Mouse (Mus musculus): ENCODE measurements around the gene Mreg. TPM values are rescaled to one million over a fixed set of nuclear protein-coding genes. Genes with fewer than 3 reads are reported as not detected.

Gene Mreg
- polyA plus RNA-seq, 3 experiments from 2014 or later: 0.47 TPM; not detected in 2

- ATAC-seq: peak; percentile 3
Measured at GRCm38 (mm10) chr1:72226887-72227481, 14.9 kb upstream of the Mreg start.

- peak; percentile 13 for ATAC-seq
Measured at GRCm38 (mm10) chr1:72226172-72226886, 14.2 kb upstream of the Mreg start.

GRCm38 (mm10) chr1:72225720-72226171 lies 13.6 kb upstream of the Mreg start:
- ATAC-seq: peak; percentile 92

DNA sequence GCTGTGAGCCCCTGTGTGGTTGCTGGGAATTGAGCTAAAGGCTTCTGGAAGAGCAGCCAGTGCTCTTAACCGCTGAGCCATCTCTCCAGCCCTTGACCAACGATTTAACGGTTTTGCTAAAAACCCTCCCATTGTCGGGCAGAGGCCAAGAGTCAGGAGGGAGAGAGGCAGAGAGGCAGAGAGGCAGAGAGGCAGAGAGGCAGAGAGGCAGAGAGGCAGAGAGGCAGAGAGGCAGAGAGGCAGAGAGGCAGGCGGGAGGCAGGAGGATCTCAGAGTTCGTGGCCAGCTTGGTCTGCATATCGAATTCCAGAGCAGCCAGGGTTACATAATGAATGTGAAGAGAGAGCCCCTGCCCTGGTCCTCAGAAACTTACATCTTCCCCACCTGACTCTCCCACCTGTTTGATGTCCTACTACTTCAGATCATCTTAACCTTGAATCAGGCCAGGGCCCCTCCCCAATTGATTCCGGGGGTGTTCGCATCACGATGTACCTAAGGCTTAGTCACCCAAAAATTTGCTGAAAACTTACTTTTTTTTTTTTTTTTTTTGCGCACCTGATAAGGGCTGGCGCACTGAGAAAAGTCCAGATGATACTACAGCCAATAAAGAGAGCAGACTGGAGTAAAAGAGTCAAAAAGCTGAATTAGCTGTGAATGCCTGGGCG lies 13.1 kb upstream of the Mreg start:
- no peak for ATAC-seq

DNA sequence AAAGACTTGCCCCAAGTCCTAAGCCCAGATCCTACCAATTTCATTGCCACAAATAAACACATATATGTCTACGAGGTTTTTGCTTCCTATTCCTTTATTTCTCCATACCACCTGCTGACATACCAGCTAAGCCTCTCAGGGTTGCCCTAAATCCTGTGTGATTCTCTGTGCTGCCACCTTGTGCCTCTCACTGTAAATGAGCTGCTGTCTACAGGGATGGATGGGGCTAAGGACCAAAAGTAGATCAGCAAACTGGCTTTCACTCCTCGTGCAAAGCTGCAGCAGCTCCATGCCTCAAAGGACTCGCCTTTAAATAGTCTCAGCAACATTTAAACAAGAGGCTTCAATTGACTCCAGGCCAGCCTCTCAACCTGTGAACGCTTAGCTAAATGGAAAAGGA lies 7.9 kb upstream of the Mreg start:
- no peak for ATAC-seq

DNA sequence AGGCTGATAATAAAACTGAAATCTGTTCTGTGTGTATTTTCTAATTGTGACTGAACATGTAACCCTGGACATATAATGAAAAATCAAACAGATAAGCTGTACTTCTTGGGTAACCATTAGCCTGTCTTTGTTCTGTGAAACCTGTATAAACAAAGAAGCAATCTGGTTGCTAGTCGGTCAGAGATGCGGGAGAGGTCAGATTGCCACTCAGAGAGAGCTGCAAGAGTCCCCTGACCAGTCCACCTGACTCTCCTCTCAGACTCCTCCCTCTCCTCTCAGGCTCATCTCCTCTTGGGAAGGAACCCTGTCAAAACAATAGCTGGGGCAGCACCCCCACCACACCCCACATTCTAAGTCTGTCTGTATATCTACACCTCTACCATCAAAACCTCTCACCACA lies 7.0 kb upstream of the Mreg start:
- ATAC-seq: no peak

GRCm38 (mm10) chr1:72218626-72219025 lies 6.5 kb upstream of the Mreg start:
- ATAC-seq: no peak

DNA sequence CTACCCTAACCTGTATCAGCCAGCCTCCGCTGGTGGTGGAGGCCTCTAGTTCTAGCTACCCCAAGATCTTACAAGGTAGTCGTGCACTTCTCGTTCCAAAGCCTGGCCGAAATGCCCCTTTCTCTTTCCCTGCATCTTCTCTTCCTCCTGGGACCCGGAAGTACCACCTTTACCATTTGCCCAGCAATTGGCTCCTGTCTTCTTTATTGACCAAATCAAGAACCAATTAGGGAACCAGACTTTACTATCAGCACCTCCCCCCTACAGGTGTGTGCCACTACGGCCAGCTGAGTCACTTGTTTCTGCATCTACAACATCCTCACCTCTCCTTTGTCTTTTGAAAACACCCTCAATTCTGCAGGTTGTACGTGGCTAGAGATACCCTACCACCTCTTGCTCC lies 4.7 kb upstream of the Mreg start:
- no peak for ATAC-seq

- no peak for ATAC-seq
Measured at GRCm38 (mm10) chr1:72215174-72215573, 3.1 kb upstream of the Mreg start.

DNA sequence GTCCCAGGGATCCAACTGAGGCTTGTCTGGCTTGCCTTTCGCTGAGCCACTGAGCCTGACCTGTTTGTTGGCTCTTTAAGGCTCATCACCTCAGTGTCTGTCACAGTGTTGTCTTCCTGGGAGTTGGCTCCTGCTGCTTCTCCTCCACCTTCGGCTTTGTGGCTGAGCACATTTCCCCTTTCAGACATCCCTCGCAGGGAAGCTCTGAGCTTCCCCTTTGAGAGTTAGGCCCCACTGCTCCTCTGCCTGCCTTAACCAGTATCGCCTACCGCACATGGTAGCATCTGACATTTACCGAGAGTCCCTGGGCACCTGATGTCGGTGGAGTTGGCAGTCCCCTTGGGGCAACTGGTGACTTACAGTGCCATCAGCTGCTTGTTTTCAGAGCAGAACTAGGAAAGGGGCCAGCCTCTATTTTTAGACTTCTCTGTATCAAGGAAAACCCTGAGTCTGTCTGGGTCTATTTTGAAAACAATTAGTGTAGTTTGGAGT lies 2.4 kb upstream of the Mreg start:
- ATAC-seq: no peak

GRCm38 (mm10) chr1:72213954-72214353 lies 1.8 kb upstream of the Mreg start:
- no peak for ATAC-seq

GRCm38 (mm10) chr1:72210803-72211679 lies 1.1 kb downstream of the Mreg start:
- no peak for ATAC-seq

- ATAC-seq: no peak
Measured at GRCm38 (mm10) chr1:72208095-72208494, 4.0 kb downstream of the Mreg start.

DNA sequence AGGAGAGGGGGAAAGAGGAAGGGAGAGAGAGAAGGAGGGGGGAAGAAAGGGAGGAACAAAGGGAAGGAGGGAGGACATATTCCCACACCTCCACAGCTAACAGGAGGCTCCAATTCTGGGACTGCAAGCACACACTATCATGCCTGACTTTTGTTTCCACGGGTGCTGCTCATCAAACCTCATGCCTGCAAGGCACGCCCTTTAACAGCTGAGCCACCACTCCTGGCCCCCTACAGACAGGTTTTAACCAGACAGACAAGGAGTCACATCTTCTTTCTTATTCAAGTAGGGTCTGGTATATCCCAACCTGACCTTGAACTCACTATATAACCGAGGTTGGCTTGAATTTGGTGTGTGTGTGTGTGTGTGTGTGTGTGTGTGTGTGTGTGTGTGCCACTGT lies 7.0 kb downstream of the Mreg start:
- ATAC-seq: no peak

- no peak for ATAC-seq
Measured at GRCm38 (mm10) chr1:72203204-72203603, 8.9 kb downstream of the Mreg start.

DNA sequence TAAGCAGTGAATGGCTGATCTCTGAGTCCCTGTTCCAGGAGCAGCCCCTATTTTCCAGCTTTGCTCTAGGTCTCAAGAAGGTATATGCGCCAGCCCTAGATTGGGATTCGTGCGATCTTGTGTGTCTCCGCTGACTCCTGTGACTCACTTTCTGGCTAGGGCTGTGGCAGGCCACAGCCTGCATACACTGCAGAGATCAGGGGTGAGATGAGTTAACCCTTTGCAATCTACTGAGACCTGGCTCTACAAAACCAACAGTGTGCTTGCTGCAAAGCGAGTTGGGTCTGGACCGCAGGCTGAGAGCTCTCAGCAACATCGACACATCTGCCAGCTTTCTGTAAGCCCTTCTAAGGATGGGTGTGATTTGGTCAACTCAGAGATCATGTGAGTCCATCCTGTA lies 9.4 kb downstream of the Mreg start:
- no peak for ATAC-seq

GRCm38 (mm10) chr1:72202068-72202467 lies 10.0 kb downstream of the Mreg start:
- no peak for ATAC-seq

GRCm38 (mm10) chr1:72201126-72201525 lies 11.0 kb downstream of the Mreg start:
- no peak for ATAC-seq

DNA sequence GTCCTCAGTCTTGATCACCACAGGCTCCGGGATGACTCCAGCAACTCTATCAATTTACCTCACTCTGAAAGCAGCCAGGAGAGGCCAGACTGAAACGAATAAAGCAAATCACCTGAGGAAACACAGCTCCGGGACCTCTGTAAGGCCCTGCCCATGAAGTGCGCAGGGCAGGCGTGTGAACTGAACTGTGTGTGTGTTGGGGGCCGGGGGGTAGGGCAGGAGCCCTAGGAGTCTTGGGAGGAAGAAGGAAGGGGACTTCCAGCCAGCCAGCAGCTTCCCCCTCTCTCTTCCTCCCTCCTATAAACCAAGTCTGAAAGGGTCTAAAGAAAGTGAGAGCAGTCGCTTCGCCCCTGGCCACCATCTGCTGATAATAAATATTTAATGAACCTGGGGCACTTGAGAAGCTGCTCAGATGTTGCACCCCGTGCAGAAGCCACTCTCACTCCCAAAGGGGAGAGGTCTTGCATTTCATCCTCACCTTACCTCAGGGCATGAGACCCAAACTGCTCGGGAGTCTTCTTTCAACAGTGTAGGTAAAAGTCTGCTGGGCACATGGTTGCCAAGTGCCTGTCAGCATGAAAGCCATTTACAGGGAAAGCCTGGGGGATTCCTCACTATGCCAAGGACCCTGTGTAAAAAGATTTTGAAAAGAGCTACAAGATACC lies 13.8 kb downstream of the Mreg start:
- ATAC-seq: no peak

- no peak for ATAC-seq
Measured at GRCm38 (mm10) chr1:72196626-72197359, 15.3 kb downstream of the Mreg start.

DNA sequence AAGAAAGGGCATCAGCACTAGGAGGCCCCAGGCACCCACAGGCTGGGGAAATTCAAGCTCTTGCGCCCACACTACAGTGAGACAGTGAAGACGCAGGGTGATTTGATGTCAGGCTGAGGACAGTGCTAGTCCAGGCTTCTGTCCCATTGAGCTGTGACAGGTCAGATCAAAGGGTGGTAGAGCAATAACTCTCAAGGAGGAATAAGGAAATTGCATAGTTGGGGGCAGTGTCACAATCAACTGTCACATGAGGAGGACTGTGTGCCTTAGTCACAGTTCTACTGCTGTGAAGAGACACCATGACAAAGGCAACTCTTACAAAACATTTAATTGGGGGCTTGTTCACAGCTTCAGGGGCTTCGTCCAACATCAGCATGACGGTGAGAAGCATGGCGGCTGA lies 16.0 kb downstream of the Mreg start:
- ATAC-seq: no peak
